Mouse (Mus musculus) lung, embryonic 14.5 days (tissue): ENCODE data around the gene Csrnp3. TPM values are rescaled to one million over a fixed set of nuclear protein-coding genes. Genes with fewer than 3 reads are reported as not detected.
"Not testable (repeated sequence)": the region's sequence is repeated elsewhere in the genome, so short reads cannot be mapped to it uniquely, and the experiment has no call there.

Experiments
- ATAC-seq: fragments of 200-750 bp; cut with Nextera tagmentation; 2 replicates; pipeline ENCODE4 v1.8.0; 2017; ENCODE audit warnings: mild to moderate bottlenecking, moderate TSS enrichment, moderate library complexity; ENCODE audit not compliant: insufficient read depth
- DNase-seq: peaks from one replicate; pipeline ENCODE4 v3.0.0-alpha.2; 2015
- H3K27ac ChIP-seq: fragments of 300-500 bp; sonication (generic); 2 replicates; pipeline ENCODE4 v1.5.1; 2014; ENCODE audit warnings: low read depth, mild to moderate bottlenecking, moderate library complexity
- H3K27me3 ChIP-seq: fragments of 300-500 bp; sonication (generic); 2 replicates; pipeline ENCODE4 v1.6.1; 2014; ENCODE audit warnings: low read length, control low read depth; ENCODE audit not compliant: insufficient read depth
- H3K36me3 ChIP-seq: fragments of 300-500 bp; sonication (generic); 2 replicates; pipeline ENCODE4 v1.6.1; 2014; ENCODE audit warnings: control low read depth; ENCODE audit not compliant: insufficient read depth
- H3K4me1 ChIP-seq: fragments of 300-500 bp; sonication (generic); 2 replicates; pipeline ENCODE4 v1.6.1; 2014; ENCODE audit warnings: antibody characterized with exemption, control low read depth; ENCODE audit not compliant: insufficient read depth
- H3K4me2 ChIP-seq: fragments of 300-500 bp; sonication (generic); 2 replicates; pipeline ENCODE4 v1.6.1; 2014; ENCODE audit warnings: mild to moderate bottlenecking
- H3K4me3 ChIP-seq: fragments of 300-500 bp; sonication (generic); 2 replicates; pipeline ENCODE4 v1.5.1; 2014; ENCODE audit warnings: low read depth, low read length
- H3K9ac ChIP-seq: fragments of 300-500 bp; sonication (generic); 2 replicates; pipeline ENCODE4 v1.6.1; 2014
- H3K9me3 ChIP-seq: fragments of 300-500 bp; sonication (generic); 2 replicates; pipeline ENCODE4 v1.6.1; 2016; ENCODE audit warnings: low read depth, low read length, control low read depth
- CTCF ChIP-seq: IDR thresholded peaks from 2 replicates; pipeline ENCODE4 v1.5.1; 2016; ENCODE audit warnings: antibody characterized with exemption, low read depth
- WGBS: fragments of 180-500 bp; shearing (Covaris S2); extraction: QIAGEN DNeasy Blood & Tissue Kit; methylation state at CpG from one replicate; pipeline ENCODE4 v1.1.7; 2014; 5-methylcytosine and 5-hydroxymethylcytosine counted together
- polyA plus RNA-seq: library from polyadenylated mRNA; unstranded; fragments of >200 nt; fragmentation: Nextera tagmentation; extraction: Ambion mirVana; gene quantifications from 2 replicates; pipeline ENCODE4 v1.2.1, GENCODE M21; 2014

Csrnp3 gene
- polyA plus RNA-seq, result 0.38 and 0.53 TPM in 2 replicates

DNA sequence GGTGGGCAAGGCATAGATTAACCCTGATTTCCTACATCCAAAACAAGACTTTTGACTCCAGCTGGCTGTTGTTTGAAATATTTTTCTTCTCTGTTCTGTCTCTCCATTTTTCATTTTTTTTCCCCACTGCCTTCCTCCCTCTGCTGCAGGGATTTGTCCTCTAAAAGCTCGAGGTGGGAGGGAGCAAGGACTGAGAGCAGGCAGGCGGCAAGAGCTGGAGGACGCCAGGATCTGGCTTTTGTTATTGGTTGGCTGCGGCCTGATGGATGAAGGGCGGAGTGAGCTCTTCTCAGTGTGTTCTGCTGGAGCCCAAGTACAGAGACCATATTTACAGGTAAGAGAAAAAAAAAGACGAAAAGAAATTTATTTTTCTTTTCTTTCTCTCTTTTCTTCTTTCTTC is at the start of gene Csrnp3:
TSS of gene Csrnp3 (plus strand) at position 217 of the 400 bp plus-strand sequence.
- H3K9ac ChIP-seq, result peak within 1 kb of the TSS; percentile 41
- TF ChIP-seq CTCF, result no peak
- no peaks in the 10 kb centered on the region for H3K9me3 ChIP-seq
- peak; percentile 82 for DNase-seq
- H3K4me2 ChIP-seq, result peak within 1 kb of the TSS; percentile 73
- peak; percentile 94 for ATAC-seq
- H3K27ac ChIP-seq, result no peak within 1 kb of the TSS
- H3K27me3 ChIP-seq, result no peaks in the 10 kb centered on the region
- WGBS, result 1% methylated on average over 6 of the region's 6 CpGs
- no peaks in the 10 kb centered on the region for H3K36me3 ChIP-seq
- H3K4me3 ChIP-seq, result peak within 1 kb of the TSS; percentile 34
- no peaks in the 10 kb centered on the region for H3K4me1 ChIP-seq

DNA sequence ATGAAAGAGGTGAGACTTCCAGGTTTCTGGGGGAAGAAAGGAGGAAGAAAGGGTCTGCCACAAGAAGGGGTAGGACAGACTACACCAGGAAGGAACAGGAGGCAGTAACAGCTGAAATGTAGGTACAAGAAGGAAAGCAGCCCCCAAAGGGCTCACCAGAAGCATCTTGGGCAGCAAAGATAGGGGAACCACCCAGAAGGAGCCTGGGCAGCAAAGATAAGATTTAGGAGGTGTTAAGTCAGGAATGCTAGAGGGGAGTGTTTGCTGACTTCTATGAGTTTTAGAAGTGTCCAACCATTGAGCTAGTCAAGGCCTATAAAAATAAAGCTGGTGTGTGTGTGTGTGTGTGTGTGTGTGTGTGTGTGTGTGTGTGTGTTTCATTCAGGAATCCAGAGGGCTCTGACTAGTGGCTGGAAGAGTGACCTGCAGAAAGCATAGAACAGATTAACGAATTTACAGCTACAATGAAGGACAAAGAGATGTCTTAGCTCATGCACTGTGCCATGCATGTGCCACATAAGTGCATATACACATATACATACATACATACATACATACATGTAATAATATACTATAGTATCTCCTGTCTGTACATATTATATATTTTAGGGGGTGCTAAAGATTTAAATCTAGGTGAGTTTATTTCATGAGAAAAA is 44.4 kb upstream of the Csrnp3 start:
- no peak for DNase-seq
- Histone ChIP-seq H3K36me3 (no peaks in the 10 kb centered on the region), H3K4me2 (no peak overlapping the region), H3K9me3 (no peaks in the 10 kb centered on the region), H3K27ac (no peak overlapping the region), H3K4me3 (no peak overlapping the region), H3K27me3 (no peaks in the 10 kb centered on the region), H3K4me1 (no peaks in the 10 kb centered on the region), H3K9ac (no peak overlapping the region)
- TF ChIP-seq CTCF, result no peak
- 0 out of 2 replicates have a peak, but pooled peaks have one; percentile 17 for ATAC-seq
- WGBS, result 45% methylated on average over 1 of the region's 1 CpGs

DNA sequence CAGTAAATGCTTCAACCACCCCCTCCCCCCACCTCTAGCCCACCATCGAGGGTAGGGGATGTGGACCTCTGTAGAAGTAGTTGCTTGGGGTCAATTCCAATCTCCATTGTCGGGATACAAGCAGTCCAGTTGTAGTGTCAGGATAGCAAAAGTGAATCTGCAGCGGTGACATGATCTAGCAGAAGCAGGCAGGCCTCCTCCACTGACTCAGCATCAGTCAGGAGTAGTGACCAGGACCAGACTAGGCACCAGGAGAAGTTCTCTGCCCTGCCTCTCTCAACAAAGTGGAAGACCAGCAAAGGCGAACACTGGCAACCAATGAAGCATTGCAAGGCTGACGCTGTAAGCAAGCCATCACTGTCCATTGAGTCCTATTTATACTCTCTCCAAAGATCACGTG is 39.0 kb upstream of the Csrnp3 start:
- 86% methylated on average over 6 of the region's 6 CpGs for WGBS

DNA sequence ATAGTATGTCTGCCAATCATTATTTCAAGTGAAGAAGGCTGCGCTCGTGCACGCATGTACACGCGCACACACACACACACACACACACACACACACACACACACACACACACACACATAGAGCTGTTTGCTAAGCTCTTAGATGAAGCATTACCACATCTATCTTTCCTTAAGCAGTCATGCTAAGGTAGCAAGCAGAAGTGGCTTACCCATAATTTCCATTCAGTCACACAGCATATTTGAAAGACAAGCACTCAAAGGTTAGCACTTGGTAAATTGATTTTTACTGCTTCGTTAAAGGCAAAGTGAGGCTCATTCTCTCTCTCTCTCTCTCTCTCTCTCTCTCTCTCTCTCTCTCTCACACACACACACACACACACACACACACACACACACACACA is 34.4 kb upstream of the Csrnp3 start:
- H3K4me2 ChIP-seq, H3K9me3 ChIP-seq, ATAC-seq, H3K4me3 ChIP-seq, DNase-seq, H3K4me1 ChIP-seq, H3K27ac ChIP-seq, H3K36me3 ChIP-seq, H3K27me3 ChIP-seq, H3K9ac ChIP-seq: not testable (repeated sequence)
- WGBS, result 89% methylated on average over 6 of the region's 6 CpGs

More for the DNA sequence above, 39.0 kb upstream of the Csrnp3 start:
- Histone ChIP-seq H3K4me1 (no peaks in the 10 kb centered on the region), H3K27me3 (no peaks in the 10 kb centered on the region), H3K9ac (no peak overlapping the region), H3K4me2 (no peak overlapping the region), H3K36me3 (no peaks in the 10 kb centered on the region), H3K9me3 (no peaks in the 10 kb centered on the region), H3K27ac (no peak overlapping the region), H3K4me3 (no peak overlapping the region)
- DNase-seq (no peak), ATAC-seq (no peak)
- no peak for TF ChIP-seq CTCF

DNA sequence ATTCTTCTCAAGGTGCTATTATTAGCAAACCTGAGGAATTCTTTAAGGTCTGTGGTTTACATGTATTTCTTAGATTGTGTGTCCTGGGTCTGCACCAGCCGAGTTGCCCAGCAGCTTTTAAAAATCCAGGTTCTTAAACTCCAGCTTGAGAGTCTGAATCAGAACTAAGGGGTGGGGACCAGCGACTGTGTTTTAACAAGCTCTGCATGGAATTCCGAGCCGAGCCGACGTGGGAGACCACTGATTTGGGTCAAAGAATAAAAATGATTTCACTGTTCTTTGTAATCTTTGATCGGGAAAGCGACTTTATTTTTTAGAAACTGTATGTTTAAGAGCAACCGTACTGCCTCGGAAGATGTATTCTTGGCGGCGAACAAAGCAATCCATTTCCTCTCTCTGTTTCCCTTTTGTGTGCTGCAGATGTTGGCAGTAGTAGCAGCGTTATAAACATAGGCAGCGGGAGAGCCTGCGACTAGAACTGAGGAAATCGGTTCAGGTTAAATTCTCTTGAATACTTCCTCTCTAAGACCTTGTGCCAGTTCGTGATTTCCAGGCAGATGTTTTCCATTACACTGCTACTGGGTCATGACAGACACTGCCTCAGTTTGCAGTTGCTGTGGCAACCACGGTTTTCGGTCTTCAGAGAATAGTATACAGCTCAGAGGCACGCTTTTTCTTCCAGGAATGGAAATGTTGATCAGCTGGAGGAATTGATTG is 27.3 kb upstream of the Csrnp3 start:
- H3K36me3 ChIP-seq, result no peaks in the 10 kb centered on the region
- TF ChIP-seq CTCF, result no peak
- ATAC-seq, result peak; percentile 88
- WGBS, result 23% methylated on average over 20 of the region's 20 CpGs
- peak overlapping the region; percentile 55 for H3K4me2 ChIP-seq
- peak overlapping the region; percentile 46; the same call in 1 of the 2 replicates for H3K27ac ChIP-seq
- H3K27me3 ChIP-seq, result no peaks in the 10 kb centered on the region
- DNase-seq, result peak; percentile 82
- peak overlapping the region; percentile 27 for H3K4me3 ChIP-seq
- no peaks in the 10 kb centered on the region for H3K4me1 ChIP-seq
- H3K9me3 ChIP-seq, result no peaks in the 10 kb centered on the region
- peak overlapping the region; percentile 29 for H3K9ac ChIP-seq

DNA sequence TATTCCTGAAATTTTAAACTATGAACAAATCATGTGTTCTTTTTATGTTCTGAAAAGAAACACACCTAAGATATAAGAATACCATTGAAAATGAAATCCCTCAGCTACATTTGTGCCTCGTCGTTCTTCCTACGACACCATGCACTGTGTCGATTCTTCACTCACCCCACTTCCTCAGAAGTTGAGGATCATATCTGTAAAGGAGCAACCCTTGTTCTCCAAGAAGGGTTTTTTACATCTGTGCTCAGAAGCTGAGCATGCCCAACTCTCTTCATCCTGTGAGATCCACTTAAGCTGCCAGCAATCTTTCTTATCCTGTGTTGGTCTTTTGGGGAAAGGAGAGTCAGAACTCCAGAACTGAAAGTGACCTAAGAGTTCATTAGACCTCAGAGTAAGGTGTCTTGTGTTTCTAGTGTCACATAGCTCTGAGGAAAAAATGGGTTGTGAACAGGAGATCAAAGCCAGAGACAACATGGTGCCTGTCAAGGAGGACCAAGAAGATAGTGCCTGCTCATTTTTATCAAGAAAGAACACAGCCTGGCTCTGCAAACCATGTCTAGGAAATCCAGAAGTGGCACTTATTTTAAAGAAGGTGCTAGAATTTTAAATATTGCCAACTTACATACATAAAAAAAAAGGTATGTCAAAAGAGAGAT is 25.3 kb upstream of the Csrnp3 start:
- H3K9me3 ChIP-seq, result no peaks in the 10 kb centered on the region
- ATAC-seq, result no peak
- no peaks in the 10 kb centered on the region for H3K4me1 ChIP-seq
- H3K4me3 ChIP-seq, result no peak overlapping the region
- H3K27me3 ChIP-seq, result no peaks in the 10 kb centered on the region
- no peak for TF ChIP-seq CTCF
- no peak overlapping the region for H3K9ac ChIP-seq
- no peak overlapping the region for H3K27ac ChIP-seq
- DNase-seq, result no peak
- WGBS, result 46% methylated on average over 4 of the region's 4 CpGs
- H3K36me3 ChIP-seq, result no peaks in the 10 kb centered on the region
- no peak overlapping the region for H3K4me2 ChIP-seq

DNA sequence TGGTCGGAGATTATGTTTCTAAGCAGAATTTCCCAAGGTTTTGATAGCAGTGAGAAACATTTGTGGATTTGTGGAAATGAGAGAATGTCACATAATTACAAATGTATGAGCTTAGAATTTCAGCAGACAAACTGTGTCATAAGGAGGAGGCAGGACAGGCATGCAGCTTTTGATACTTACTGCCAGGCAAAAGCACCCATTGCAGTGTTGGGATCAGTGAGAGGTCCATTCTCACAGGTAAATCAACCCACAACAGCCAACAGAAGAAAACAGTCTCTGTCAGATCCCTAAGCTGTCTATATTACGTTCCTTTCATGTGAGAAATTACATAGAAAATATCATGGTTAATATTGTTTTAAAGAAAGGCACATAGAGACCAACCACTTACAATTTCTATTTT is 19.3 kb upstream of the Csrnp3 start:
- ATAC-seq, result no peak
- WGBS, result 83% methylated on average over 2 of the region's 2 CpGs

More for the DNA sequence above, 19.3 kb upstream of the Csrnp3 start:
- Histone ChIP-seq H3K4me2 (no peak overlapping the region), H3K4me1 (no peaks in the 10 kb centered on the region), H3K9ac (no peak overlapping the region), H3K9me3 (no peaks in the 10 kb centered on the region), H3K36me3 (no peaks in the 10 kb centered on the region), H3K27me3 (no peaks in the 10 kb centered on the region), H3K4me3 (no peak overlapping the region), H3K27ac (no peak overlapping the region)
- no peak for DNase-seq
- TF ChIP-seq CTCF, result no peak
